Mouse (Mus musculus) G1E-ER4 (cell line): ENCODE results near the gene Ssx2ip. TPM values are rescaled to one million over a fixed set of nuclear protein-coding genes. Genes with fewer than 3 reads are reported as not detected.

ENCODE experiments used
- GATA1 ChIP-seq: IDR thresholded peaks from one replicate; pipeline ENCODE4 v1.8.0; 2012; ENCODE audit warnings: low read length, inconsistent platforms
- polyA plus RNA-seq: library from polyadenylated mRNA; stranded (reverse); fragments of >175 nt; gene quantifications from 2 replicates; pipeline ENCODE4 v1.2.3, GENCODE M21; 2012

Gene Ssx2ip
- polyA plus RNA-seq, 1 experiment, result 40.4 TPM

DNA sequence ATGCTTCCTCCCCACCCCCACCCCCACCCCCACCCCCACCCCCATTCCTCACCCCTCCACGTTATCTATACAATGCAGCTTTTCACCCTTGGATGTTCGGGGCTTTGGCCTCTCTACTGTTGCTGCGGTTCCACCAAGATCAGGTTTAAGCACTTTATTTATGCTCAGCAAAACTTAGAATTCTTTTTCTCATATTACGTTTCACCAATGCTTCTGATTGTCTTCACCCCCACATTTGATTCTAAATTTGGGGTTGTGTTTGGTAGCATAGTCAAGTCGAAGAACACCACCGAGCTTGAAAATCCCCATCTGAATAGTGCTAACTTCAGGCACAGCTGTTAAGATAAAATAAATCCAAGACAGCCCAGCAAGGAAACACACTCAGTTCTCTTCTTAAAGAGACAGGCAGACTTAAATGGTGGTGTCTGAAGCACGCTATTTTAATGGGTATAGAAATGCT, 10.8 kb upstream of the Ssx2ip start:
- TF ChIP-seq GATA1, result no peak

- no peak for TF ChIP-seq GATA1
These were observed 8.2 kb upstream of the Ssx2ip start for GRCm38 (mm10) chr3:146396256-146396655.

- no peak for TF ChIP-seq GATA1
These were observed 7.5 kb upstream of the Ssx2ip start for GRCm38 (mm10) chr3:146396934-146397333.

DNA sequence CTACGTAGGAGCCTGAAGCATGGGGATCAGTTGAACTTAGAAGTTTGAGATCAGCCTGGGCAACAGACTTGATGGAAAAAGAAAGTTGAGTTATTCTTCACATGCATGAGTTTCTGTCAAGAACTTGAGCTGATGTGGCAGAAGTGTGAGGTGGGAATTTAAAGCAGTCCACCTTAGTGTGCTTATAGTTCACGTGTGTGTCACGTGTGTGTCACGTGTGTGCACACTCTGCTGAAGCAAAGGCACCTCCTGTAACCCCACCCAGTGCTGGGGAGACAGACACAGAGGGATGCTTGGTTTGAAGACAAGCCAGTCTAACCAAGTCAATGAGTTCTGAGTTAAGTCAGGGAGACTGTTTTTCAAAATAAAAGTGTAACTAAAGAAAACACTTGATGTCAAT, 6.6 kb upstream of the Ssx2ip start:
- TF ChIP-seq GATA1, result no peak

DNA sequence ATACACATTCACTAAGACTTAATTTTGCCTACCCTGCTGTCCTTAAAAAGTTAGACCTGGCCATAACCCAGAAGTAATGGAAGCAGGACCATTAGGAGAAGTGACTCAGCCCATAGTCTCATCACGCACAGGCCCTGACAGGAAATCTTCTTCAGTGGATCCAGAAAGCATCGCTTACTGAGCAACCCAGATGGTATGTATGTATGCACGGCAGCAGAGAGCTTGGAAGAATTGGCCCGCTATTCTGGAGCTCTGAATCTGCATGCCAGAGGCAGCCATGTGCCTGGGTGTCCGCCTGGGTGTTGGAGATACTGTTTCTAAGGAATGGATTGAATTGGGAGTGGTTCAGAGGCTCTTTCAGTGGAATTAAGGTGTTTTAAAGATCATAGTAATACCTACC, 5.2 kb upstream of the Ssx2ip start:
- no peak for TF ChIP-seq GATA1

- TF ChIP-seq GATA1, result no peak
These were observed 672 bp upstream of the Ssx2ip start for GRCm38 (mm10) chr3:146403770-146404169.

GRCm38 (mm10) chr3:146405213-146406006, 968 bp downstream of the Ssx2ip start:
- TF ChIP-seq GATA1, result peak; percentile 45

GRCm38 (mm10) chr3:146406007-146406341, 1.5 kb downstream of the Ssx2ip start:
- TF ChIP-seq GATA1, result no peak

DNA sequence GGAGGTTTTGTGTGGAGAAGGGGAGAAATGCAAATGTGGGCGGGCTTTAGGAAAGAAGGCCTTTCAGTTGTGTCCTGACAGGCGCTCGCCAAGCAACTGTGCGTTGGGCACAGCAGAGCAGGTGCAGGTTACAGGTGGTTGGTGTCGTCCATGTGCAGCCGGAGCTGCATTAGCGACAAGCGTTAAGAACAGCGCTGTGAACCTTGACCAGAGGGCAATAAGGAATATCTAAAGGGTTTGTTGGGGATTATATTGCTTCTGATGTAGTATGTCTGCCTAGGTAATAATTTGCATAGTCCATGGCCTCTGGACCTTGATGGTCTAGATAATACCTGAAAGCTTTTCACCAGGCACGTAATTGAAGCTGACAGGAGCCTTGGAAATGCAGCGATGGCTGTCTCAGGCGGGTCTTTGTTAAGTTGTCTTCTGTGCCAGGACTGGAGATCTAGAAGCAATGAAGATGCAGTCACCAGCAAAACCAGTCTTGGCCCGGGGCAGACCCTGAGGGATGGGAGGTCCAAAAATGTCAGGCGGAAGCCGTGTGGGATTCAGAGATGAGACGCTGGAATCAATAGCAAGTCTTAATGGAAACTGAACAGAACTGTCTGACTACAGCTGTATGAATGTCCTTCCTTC, 2.8 kb downstream of the Ssx2ip start:
- no peak for TF ChIP-seq GATA1

DNA sequence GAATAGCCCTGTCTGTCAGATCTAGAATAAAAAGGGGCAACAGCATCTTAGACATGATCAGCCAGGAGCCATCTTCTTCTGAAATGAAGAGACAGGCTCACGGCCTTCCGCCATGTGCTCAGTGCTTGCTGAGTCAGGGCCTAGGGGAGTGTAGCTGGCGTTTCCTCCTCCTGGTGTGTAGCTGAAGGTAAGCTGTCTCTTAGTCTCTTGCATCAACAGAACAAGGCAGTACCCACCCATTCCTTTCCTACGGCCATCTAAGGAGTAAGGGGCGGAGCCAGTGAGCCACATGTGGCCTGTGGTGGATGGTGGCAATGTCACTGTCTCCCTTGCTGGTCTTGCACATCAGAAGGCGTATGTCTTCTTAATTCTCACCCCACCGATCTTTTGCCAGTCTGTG, 5.7 kb downstream of the Ssx2ip start:
- TF ChIP-seq GATA1, result no peak

- no peak for TF ChIP-seq GATA1
These were observed 7.6 kb downstream of the Ssx2ip start for GRCm38 (mm10) chr3:146412008-146412407.

GRCm38 (mm10) chr3:146412480-146412879, 8.0 kb downstream of the Ssx2ip start:
- no peak for TF ChIP-seq GATA1

- no peak for TF ChIP-seq GATA1
These were observed 8.6 kb downstream of the Ssx2ip start for GRCm38 (mm10) chr3:146413016-146413415.

DNA sequence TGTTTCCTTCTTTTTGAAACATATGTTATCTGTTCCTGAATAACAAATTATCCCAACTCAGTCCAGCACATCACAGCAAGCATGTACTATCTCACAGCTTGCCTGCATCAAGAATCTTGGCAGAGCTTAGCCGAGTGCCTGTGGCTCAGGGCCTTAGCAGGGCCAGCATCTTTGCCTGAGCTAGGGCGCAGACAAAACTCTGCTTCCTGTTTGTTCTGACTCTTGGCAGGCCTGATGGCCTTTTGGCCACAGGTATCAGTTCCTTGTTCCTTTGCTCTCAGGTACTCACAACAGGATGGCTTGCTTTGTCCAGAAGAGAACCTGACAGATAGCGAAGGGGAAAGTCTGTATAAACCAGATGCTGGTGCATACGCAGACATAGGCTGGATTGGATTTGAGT, 9.6 kb downstream of the Ssx2ip start:
- TF ChIP-seq GATA1, result no peak

GRCm38 (mm10) chr3:146414555-146414954, 10.1 kb downstream of the Ssx2ip start:
- TF ChIP-seq GATA1, result no peak

- TF ChIP-seq GATA1, result no peak
These were observed 13.4 kb downstream of the Ssx2ip start for GRCm38 (mm10) chr3:146417873-146418272.

DNA sequence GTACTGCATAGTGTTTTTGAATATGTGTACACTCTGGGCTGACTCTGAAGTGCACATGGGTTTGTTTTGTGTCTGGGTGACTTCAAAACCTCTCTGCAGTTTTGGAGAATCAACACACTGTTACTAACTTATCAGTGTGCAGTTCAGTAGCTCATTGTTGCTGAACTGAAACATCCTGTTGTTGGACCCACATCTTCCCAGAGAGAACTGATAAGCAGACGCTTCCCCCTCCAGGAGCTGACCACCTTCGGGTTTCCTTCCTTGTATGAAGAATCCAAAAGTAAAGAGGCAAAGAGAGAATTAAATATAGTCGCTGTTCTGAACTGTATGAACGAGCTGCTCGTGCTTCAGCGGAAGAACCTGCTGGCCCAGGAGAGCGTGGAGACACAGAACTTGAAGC, 14.5 kb downstream of the Ssx2ip start:
- TF ChIP-seq GATA1, result no peak
